Mouse (Mus musculus): ENCODE results near the gene Skida1.
"Not testable (repeated sequence)": the region's sequence is repeated elsewhere in the genome, so short reads cannot be mapped to it uniquely, and the experiment has no call there.

Skida1 gene

GRCm38 (mm10) chr2:18048453-18049075 lies at the start of gene Skida1:
Gene Skida1, minus strand, starts transcription at chr2:18049051.
- DNase-seq = no peak

GRCm38 (mm10) chr2:18095804-18096203 lies 47.0 kb upstream of the Skida1 start:
- no peak for DNase-seq

- no peak for DNase-seq
Measured at GRCm38 (mm10) chr2:18094319-18094718, 45.5 kb upstream of the Skida1 start.

- no peak for DNase-seq
Measured at GRCm38 (mm10) chr2:18093858-18094257, 45.0 kb upstream of the Skida1 start.

GRCm38 (mm10) chr2:18087695-18088094 lies 38.8 kb upstream of the Skida1 start:
- DNase-seq = not testable (repeated sequence)

- DNase-seq = no peak
Measured at GRCm38 (mm10) chr2:18080182-18080860, 31.5 kb upstream of the Skida1 start.

GRCm38 (mm10) chr2:18071947-18072346 lies 23.1 kb upstream of the Skida1 start:
- DNase-seq = no peak

GRCm38 (mm10) chr2:18068071-18068796 lies 19.4 kb upstream of the Skida1 start:
- no peak for DNase-seq

- no peak for DNase-seq
Measured at GRCm38 (mm10) chr2:18066436-18066835, 17.6 kb upstream of the Skida1 start.

- no peak for DNase-seq
Measured at GRCm38 (mm10) chr2:18065708-18066030, 16.8 kb upstream of the Skida1 start.

GRCm38 (mm10) chr2:18064941-18065707 lies 16.3 kb upstream of the Skida1 start:
- peak; percentile 70 to 76 for DNase-seq

- DNase-seq = peak; percentile 91 to 93
Measured at GRCm38 (mm10) chr2:18064356-18064858, 15.6 kb upstream of the Skida1 start.

- DNase-seq = peak; percentile 64 to 68
Measured at GRCm38 (mm10) chr2:18063763-18064251, 15.0 kb upstream of the Skida1 start.

- no peak for DNase-seq
Measured at GRCm38 (mm10) chr2:18060396-18060795, 11.5 kb upstream of the Skida1 start.

GRCm38 (mm10) chr2:18059891-18060290 lies 11.0 kb upstream of the Skida1 start:
- DNase-seq = no peak

- no peak for DNase-seq
Measured at GRCm38 (mm10) chr2:18059063-18059462, 10.2 kb upstream of the Skida1 start.

- DNase-seq = no peak
Measured at GRCm38 (mm10) chr2:18058146-18058708, 9.4 kb upstream of the Skida1 start.

GRCm38 (mm10) chr2:18057336-18058145 lies 8.7 kb upstream of the Skida1 start:
- peak; percentile 75 to 76 for DNase-seq

- peak; percentile 89 to 91 for DNase-seq
Measured at GRCm38 (mm10) chr2:18056786-18057255, 8.0 kb upstream of the Skida1 start.

GRCm38 (mm10) chr2:18055929-18056785 lies 7.3 kb upstream of the Skida1 start:
- peak; percentile 91 to 92 for DNase-seq
